Mouse (Mus musculus): ENCODE measurements around the gene Zbtb45.

Gene Zbtb45

GRCm38 (mm10) chr7:12995862-12996261, 14.0 kb downstream of the Zbtb45 start:
- no peak for DNase-seq

DNA sequence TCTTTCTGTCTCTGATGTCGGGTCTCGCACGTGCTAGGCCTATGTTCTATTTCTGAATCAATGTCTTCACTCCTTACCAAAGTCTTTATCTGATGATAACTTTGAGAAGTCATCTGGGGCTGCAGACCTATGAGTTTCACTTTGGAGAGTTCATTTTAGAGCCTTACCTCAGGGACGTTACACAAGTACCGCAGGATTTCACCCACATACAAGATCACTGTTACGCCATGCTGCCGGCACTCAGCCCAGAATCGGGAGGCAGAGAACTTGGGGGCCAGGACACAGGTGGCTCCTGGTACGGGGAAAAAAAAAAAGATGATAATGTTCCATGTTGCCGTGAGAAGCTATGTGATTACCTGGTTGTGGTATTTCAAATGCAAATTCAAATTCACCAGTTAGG, 16.7 kb downstream of the Zbtb45 start:
- DNase-seq: no peak

GRCm38 (mm10) chr7:12992222-12992621, 17.6 kb downstream of the Zbtb45 start:
- DNase-seq: no peak

DNA sequence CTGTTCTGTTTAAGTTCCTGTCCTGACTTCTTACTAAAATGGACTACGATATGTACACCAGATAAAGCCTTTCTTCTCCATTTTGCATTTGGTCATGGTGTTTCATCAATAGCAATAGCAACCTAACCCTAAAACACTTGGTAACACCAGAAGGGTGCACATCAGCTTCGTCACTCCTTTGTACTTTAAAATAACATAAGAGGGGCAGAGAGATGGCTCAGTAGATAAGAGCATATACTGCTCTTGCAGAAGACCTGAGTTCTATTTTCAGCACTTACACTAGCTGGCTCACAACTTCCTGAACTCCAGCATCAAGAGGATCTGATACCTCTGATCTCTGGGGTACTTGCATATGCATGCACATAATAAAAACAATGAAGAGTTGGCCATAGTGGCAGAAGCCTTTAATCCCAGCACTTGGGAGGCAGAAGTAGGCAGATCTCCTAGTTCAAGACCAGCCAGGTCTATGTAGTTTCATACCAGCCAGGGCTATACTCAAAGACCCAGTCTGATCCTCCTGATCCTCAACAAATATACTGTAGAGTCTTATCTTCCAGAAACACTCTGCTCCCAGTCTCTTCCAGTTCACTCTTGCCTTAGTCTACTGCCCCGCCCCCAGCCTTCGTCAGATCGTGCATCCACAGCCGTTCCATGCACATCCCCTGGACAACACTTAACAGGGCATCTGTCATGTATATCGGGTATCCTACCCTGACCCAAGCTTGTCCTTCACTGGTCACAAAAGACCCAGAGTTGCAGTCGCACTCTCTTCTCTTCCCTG, 22.2 kb downstream of the Zbtb45 start:
- DNase-seq: no peak

DNA sequence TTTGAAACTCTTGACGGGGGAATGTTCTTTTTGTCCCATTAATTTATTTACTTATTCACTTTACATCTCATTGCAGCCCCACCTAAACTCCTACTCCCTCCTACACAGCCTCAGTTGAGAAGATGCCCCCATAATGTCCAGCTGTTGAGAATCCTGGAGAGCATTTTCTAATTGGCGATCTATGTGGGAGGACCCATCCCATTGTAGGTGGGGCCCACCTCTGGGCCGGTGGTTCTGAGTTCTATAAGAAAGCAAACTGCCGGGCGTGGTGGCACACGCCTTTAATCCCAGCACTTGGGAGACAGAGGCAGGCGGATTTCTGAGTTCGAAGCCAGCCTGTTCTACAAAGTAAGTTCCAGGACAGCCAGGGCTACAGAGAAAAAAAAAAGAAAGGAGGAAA, 22.9 kb downstream of the Zbtb45 start:
- no peak for DNase-seq

DNA sequence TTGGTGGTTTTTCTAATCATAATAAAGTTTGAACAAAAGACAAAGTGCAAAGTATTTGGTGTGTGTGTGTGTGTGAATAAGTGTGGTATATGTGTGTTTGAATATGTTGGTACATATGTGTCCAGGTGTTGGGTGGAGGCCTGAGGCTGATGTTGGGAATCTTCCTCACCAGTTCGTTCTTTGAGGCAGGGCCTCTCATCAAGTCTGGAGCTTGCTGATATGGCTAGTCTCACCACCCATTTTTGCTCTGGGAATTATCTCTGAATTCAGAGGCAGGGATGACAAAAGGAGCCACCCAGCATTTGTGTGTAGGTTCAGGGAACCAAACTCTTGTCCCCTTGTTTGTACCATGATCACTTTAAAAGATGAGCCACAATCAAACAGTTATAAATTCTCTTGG, 24.1 kb downstream of the Zbtb45 start:
- DNase-seq: no peak

GRCm38 (mm10) chr7:12980291-12980690, 29.5 kb downstream of the Zbtb45 start:
- DNase-seq: no peak

GRCm38 (mm10) chr7:12979776-12980175, 30.1 kb downstream of the Zbtb45 start:
- DNase-seq: peak; percentile 52

DNA sequence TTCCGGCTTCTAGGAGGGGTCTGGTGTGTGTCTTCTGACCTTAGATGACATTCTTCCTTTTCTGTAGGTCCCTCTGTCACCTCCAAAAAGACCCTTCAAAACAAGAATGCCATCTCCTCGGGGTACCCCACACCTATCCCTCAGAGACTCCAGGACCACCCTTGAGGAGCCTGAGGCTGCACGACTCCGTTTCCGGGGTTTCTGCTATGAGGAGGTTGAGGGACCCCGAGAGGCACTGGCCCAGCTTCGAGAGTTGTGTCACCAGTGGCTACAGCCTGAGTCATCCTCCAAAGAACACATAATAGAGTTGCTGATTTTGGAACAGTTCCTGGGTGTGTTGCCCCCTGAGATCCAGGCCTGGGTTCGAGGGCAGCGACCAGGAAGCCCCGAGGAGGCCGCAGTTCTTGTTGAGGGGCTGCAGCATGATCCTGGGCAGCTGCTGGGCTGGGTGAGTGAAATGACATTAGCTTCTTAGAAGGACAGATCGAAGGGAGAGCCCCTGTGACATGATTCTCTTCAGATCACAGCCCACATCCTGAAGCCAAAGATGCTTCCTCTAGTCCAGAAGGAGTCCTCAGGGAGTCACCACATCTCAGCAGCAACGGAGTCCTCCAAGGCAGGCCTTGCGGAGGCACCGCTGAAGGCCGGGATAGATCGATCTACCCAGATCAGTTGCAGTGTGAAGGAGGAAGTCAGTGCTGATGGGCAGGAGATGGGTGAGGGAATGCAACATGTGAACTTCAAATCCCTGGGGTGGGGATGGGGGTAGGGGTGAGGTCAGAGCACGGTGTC, 30.7 kb downstream of the Zbtb45 start:
- peak; percentile 75 for DNase-seq

GRCm38 (mm10) chr7:12977682-12978389, 32.0 kb downstream of the Zbtb45 start, which contains the start of gene Zfp446:
Zfp446 (plus strand) TSS chr7:12977848.
- DNase-seq: peak; percentile 100

GRCm38 (mm10) chr7:12970906-12971305, 38.9 kb downstream of the Zbtb45 start:
- no peak for DNase-seq

- DNase-seq: peak; percentile 89
Measured at GRCm38 (mm10) chr7:12966104-12966845, 43.6 kb downstream of the Zbtb45 start.

- peak; percentile 95 for DNase-seq
Measured at GRCm38 (mm10) chr7:12965678-12966091, 44.1 kb downstream of the Zbtb45 start, which contains the start of gene Zfp324. Zfp324 (plus strand) TSS chr7:12965838.

DNA sequence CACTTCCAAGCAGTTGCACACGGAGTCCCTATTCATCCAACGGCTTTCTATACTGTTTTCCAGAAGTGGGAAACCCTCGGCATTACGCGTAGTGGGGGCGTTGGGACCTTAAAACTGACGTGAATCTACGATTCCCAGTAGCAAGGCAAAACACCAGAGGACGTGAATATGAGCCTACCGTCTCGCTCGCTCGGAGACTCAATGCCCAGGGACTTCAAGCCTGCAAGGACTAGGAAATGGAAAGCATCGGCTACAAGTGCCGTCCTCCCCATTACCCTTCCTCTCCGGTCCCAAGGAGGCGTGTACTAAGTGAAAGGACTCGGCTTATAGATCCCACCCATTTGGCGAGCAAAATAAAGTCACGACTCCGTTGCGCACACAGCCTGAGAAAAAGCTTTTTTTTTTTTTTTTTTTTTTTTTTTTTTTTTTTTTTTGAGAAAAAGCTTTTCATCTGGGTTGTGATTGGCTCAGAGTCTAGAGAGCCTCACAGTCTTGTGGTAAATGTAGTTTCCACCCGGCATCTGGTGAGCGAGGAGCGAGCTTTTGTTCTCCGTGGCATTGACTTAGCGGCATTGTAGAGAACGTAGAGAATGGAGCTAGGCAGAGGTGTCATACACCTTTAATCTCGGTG, 48.2 kb downstream of the Zbtb45 start:
- peak; percentile 65 for DNase-seq

- no peak for DNase-seq
Measured at GRCm38 (mm10) chr7:12959718-12960117, 50.1 kb downstream of the Zbtb45 start.

GRCm38 (mm10) chr7:12958948-12959347, 50.9 kb downstream of the Zbtb45 start:
- DNase-seq: no peak

DNA sequence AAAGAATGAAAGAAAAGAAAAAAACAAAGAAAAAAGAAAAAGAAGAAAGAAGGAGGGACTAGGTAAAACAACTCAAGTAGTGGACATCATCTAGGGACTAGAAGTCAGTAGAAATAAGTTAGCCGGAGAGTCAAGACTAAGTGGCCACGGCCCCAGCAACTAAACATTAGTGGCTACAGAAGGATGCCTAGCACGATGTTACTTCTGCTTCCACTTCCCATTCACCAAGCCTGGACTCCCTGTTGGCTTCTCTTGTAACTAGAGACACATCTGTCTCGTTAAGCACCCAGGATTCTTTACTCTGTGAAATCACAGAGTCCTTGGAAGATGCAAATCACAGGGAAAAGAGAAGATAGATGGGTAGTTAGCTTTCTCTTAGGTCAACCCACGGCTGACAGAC, 52.3 kb downstream of the Zbtb45 start:
- no peak for DNase-seq

DNA sequence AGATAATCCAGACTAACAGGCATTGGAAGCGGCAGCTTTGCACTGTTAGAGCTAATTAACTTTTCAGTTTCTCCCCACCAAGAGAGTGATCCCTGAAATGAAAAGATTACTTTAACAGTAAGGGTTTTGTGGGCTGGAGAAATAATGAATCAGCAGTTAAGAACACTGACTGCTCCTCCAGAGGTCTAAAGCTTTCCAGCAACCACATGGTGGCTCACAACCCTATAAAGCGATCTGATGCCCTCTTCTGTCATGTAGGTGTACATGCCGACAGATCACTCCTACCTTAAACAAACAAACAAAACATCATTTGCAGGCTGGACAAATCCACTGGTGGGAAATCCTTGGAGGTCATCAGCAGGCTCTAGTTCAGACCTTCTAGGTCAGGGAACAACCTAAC, 54.9 kb downstream of the Zbtb45 start:
- no peak for DNase-seq
